Mouse (Mus musculus): Measurements from ENCODE around the gene Slc9b2.
A peak's percentile ranks its signal among the peaks of the same experiment; 100 is the strongest.

GRCm38 (mm10) chr3:135280669-135281415 lies 26.7 kb upstream of the Slc9b2 start, which contains the start of gene Bdh2:
- peak; percentile 67; the same call in 1 of the 2 replicates for TF ChIP-seq CTCF (IDR thresholded peaks at IDR 0.05; ENCODE audit: borderline replicate concordance, insufficient read depth, low read length)
- no peak for TF ChIP-seq POLR2A (IDR thresholded peaks at IDR 0.05; ENCODE audit: low read depth, low read length)

Data from embryonic fibroblast, embryonic 13.5 days (primary cell).